Mouse (Mus musculus) liver, embryonic 13.5 days (tissue): ENCODE measurements around the gene Rasgrf2. TPM values are rescaled to one million over a fixed set of nuclear protein-coding genes. Genes with fewer than 3 reads are reported as not detected.

ENCODE experiments used
- ATAC-seq: fragments of 200-750 bp; cut with Nextera tagmentation; 2 replicates; pipeline ENCODE4 v1.8.0; 2017; ENCODE audit warnings: low read depth, mild to moderate bottlenecking, moderate number of reproducible peaks, moderate library complexity
- DNase-seq: peaks from one replicate; pipeline ENCODE4 v3.0.0; 2022
- H3K27ac ChIP-seq: fragments of 300-500 bp; sonication (generic); 2 replicates; pipeline ENCODE4 v1.5.1; 2015; ENCODE audit warnings: moderate library complexity, mild to moderate bottlenecking, inconsistent platforms
- H3K27me3 ChIP-seq: fragments of 300-500 bp; sonication (generic); 2 replicates; pipeline ENCODE4 v1.6.1; 2015; ENCODE audit warnings: mild to moderate bottlenecking, inconsistent platforms
- H3K36me3 ChIP-seq: fragments of 300-500 bp; sonication (generic); 2 replicates; pipeline ENCODE4 v1.6.1; 2015; ENCODE audit warnings: mild to moderate bottlenecking, inconsistent platforms
- H3K4me1 ChIP-seq: fragments of 300-500 bp; sonication (generic); replicated peaks from 2 replicates; pipeline ENCODE4 v1.6.1; 2015; ENCODE audit warnings: inconsistent platforms
- H3K4me2 ChIP-seq: fragments of 300-500 bp; sonication (generic); 2 replicates; pipeline ENCODE4 v1.6.1; 2015; ENCODE audit warnings: inconsistent platforms, mild to moderate bottlenecking, moderate library complexity
- H3K4me3 ChIP-seq: fragments of 300-500 bp; sonication (generic); replicated peaks from 2 replicates; pipeline ENCODE4 v1.5.1; 2015; ENCODE audit warnings: mild to moderate bottlenecking, inconsistent platforms
- H3K9ac ChIP-seq: fragments of 300-500 bp; sonication (generic); 2 replicates; pipeline ENCODE4 v1.6.1; 2015; ENCODE audit warnings: mild to moderate bottlenecking, inconsistent platforms
- H3K9me3 ChIP-seq: fragments of 300-500 bp; sonication (generic); replicated peaks from 2 replicates; pipeline ENCODE4 v1.6.1; 2016; ENCODE audit warnings: inconsistent platforms
- WGBS: fragments of 180-500 bp; shearing (Covaris S2); methylation state at CpG from one replicate; pipeline ENCODE4 v1.1.7; 2015; ENCODE audit not compliant: insufficient replicate concordance; 5-methylcytosine and 5-hydroxymethylcytosine counted together
- polyA plus RNA-seq: library from polyadenylated mRNA; unstranded; fragments of >200 nt; fragmentation: Nextera tagmentation; extraction: Ambion mirVana; gene quantifications from 2 replicates; pipeline ENCODE4 v1.2.1, GENCODE M21; 2015

The Rasgrf2 gene
- polyA plus RNA-seq, 1 experiment from 2014 or later = 0.10 TPM

DNA sequence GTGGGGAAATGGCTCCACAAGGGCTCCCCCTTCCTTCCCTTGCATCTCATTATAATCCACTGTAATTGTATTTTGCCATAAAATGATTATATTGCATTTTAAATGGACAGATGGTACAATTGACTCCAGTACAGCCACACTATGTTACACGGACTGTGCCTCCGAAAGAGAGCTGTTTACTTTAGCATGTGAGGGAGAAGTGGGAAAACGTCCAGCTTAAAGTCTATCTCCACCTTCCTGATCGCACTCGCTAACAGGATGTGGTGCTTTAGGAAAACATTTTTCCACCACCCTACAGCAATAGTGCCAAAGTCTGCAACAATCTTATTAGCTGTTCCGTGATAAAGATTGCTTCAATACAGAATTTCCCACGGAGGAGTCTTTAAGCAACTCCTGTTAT is 27.2 kb downstream of the Rasgrf2 start:
- peaks cover 7% of the 10 kb centered on the region; the same call in 1 of the 2 replicates for H3K4me1 ChIP-seq
- no peak for DNase-seq
- H3K27ac ChIP-seq = no peak overlapping the region
- no peaks in the 10 kb centered on the region for H3K36me3 ChIP-seq
- no peaks in the 10 kb centered on the region for H3K9me3 ChIP-seq
- H3K27me3 ChIP-seq = no peaks in the 10 kb centered on the region
- H3K4me2 ChIP-seq = no peak overlapping the region
- no peak for ATAC-seq
- no peak overlapping the region for H3K9ac ChIP-seq
- 45% methylated on average over 7 of the region's 7 CpGs for WGBS
- H3K4me3 ChIP-seq = no peak overlapping the region

DNA sequence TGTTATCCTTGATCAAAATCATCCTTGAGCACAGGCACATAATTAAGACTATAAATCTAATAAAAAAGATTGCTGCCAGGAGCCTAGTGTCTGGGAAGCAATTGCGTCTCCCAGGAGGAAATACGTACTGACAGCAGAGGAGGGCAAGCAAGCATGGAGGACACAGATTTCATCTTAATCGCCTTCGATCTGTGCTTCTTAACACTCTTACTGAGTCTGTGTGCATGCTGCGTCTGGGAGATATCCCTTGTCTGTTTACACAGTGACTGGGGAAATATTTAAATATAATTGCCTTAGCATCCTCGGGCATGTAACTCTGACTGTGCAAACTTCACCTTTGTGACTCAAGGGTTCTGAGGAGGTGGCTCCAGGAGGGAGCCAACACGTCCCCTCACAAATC is 33.0 kb downstream of the Rasgrf2 start:
- no peak for DNase-seq

DNA sequence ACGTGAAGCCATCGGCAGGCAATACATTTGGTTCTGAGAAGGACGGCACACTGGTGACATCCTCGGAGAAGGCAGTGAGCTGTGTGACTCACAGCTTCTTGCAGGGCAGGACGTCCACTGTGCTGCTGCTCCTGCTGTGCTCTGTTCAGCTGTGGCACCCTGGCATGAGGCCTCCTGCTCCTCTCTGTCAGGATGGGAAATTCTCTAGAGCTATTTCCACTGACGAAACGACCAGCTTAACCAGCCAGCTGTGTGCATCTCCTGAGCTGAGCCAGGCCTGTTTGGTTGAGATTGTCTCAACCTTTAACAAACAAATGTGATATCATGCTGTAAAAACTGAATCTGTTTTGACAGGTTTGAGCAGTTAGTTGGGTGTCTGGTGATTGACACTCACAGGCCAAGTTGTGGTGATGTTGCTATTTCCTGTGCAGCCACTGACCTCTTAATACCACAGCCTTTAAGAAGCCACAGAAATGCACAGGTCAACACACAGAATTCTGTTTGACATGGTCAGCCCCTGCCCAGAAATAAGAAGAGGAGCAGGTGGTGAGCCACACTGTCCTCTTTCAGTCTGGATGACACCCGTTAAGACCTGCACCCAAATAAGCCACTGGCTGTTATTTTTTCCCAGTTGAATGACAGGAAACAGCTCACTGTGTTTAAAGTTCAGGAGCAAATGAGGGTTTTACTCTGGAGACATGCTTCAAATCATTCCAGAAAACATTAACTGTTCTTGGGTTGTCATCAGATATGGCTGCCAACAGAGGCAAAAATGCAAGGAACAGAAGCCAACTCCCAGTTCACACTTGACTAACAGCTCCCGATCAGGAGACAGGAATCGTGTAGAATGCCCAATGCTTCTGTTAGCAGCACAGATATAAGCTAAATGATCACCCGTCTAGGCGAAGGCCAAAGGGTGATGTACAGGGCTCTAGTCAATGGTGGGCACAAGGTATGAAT is 36.0 kb downstream of the Rasgrf2 start:
- WGBS = 52% methylated on average over 12 of the region's 12 CpGs
- Histone ChIP-seq H3K27me3 (no peaks in the 10 kb centered on the region), H3K36me3 (no peaks in the 10 kb centered on the region), H3K27ac (no peak overlapping the region), H3K4me3 (no peak overlapping the region), H3K4me1 (no peaks in the 10 kb centered on the region), H3K4me2 (no peak overlapping the region), H3K9me3 (no peaks in the 10 kb centered on the region), H3K9ac (no peak overlapping the region)
- no peak for ATAC-seq
- DNase-seq = no peak

More for the DNA sequence above, 33.0 kb downstream of the Rasgrf2 start:
- H3K36me3 ChIP-seq = no peaks in the 10 kb centered on the region
- peaks cover 2% of the 10 kb centered on the region; the same call in 1 of the 2 replicates for H3K4me1 ChIP-seq
- H3K4me3 ChIP-seq = no peak overlapping the region
- 51% methylated on average over 7 of the region's 7 CpGs for WGBS
- H3K9ac ChIP-seq = no peak overlapping the region
- H3K27me3 ChIP-seq = no peaks in the 10 kb centered on the region
- no peak overlapping the region for H3K4me2 ChIP-seq
- no peaks in the 10 kb centered on the region for H3K9me3 ChIP-seq
- ATAC-seq = no peak
- no peak overlapping the region for H3K27ac ChIP-seq

DNA sequence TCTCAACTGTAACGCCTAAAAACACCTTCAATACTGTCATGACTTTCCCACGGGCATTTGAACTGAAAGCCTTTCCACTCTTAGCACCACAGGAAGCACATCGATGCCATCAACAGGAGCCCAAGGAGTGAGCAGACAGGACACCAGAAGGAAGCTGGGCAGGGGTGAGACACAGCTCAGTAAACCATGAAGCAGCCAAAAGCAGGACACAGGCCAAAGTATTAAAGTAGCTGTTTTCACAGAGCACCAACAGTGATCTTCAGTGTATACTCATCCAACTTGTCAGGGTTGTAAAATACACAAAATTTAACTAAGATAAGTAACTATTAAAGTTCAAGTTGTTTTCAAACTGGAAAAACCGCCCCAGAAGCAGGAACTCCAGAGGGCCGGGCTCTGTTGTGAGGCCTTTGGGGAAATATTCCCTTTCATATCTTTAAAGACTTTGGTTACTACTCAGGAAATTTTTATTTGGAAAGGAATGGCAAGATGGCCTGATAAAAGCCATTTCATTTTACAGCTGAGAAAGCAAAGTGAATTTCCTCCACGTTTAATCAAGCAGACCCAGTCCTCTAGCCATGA is 37.7 kb downstream of the Rasgrf2 start:
- ATAC-seq = no peak
- no peak overlapping the region for H3K9ac ChIP-seq
- WGBS = 66% methylated on average over 6 of the region's 6 CpGs
- no peak for DNase-seq
- H3K27me3 ChIP-seq = no peaks in the 10 kb centered on the region
- H3K27ac ChIP-seq = no peak overlapping the region
- no peak overlapping the region for H3K4me2 ChIP-seq
- H3K36me3 ChIP-seq = no peaks in the 10 kb centered on the region
- H3K4me1 ChIP-seq = no peaks in the 10 kb centered on the region
- no peak overlapping the region for H3K4me3 ChIP-seq
- H3K9me3 ChIP-seq = no peaks in the 10 kb centered on the region

DNA sequence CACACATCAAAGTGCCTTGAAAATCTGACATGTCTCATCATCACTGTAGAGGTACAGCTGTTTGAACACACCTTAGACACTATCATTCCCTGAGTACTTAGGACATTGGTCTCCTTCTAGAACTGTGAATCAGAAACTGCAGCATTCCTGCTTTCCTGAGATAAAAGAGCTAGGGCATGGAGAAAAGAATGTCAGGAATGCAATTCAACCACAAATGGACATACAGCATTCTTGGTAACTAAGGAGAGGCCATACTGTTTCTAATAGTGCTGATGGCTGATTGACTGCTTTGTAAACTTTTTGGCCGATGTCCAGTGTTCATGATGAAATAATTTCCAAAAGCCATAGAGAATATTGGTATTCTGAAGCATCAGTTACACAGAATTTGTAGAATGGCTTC is 58.3 kb downstream of the Rasgrf2 start:
- ATAC-seq (no peak), DNase-seq (no peak)
- H3K4me2 ChIP-seq = no peak overlapping the region
- WGBS = 65% methylated on average over 1 of the region's 1 CpGs
- no peaks in the 10 kb centered on the region for H3K36me3 ChIP-seq
- no peaks in the 10 kb centered on the region for H3K27me3 ChIP-seq
- H3K27ac ChIP-seq = no peak overlapping the region
- no peaks in the 10 kb centered on the region; the same call in 1 of the 2 replicates for H3K9me3 ChIP-seq
- H3K9ac ChIP-seq = no peak overlapping the region
- no peak overlapping the region for H3K4me3 ChIP-seq
- no peaks in the 10 kb centered on the region for H3K4me1 ChIP-seq

DNA sequence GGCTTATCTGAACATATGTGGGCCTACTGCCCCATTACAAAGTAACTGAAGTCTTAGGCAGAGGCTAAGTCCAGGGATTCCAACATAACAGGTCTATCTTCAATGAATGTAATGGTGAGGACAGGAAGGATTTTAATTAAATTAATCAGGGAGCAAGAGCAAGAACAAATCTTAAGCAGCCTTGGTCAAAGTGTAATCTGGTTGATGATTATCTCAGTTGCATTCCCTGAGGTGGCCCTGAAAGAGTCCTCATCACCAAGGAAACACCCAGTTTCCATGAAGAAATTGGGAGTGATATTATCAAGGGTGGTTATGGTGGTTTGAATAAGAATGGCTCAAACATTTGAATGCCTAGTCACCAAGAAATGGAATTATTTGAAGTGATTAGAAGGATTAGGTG is 62.8 kb downstream of the Rasgrf2 start:
- no peak overlapping the region for H3K9ac ChIP-seq
- H3K27me3 ChIP-seq = no peaks in the 10 kb centered on the region
- no peak overlapping the region for H3K27ac ChIP-seq
- no peak for ATAC-seq
- no peaks in the 10 kb centered on the region; the same call in 1 of the 2 replicates for H3K9me3 ChIP-seq
- H3K4me3 ChIP-seq = no peak overlapping the region
- DNase-seq = no peak
- H3K4me2 ChIP-seq = no peak overlapping the region
- H3K36me3 ChIP-seq = no peaks in the 10 kb centered on the region
- H3K4me1 ChIP-seq = no peaks in the 10 kb centered on the region

DNA sequence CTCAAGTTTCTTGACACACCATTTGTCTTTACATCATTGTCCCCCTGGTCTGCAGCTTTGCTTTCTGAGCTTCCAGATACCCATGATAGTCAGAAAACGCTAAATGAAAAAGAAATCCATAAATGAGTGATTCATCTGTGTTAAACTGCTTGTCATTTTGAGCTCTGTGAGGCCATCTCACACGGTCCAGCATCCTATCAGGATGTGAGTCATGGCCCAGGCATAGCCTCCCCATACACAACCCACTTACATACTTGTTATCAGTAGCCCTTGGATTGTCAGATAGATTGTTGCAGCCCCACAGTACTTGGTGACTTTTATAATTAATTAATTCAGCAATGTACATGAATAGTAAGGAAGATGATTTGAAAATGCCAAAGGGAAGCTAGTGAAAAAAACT is 63.6 kb downstream of the Rasgrf2 start:
- DNase-seq (no peak), ATAC-seq (no peak)
- Histone ChIP-seq H3K36me3 (no peaks in the 10 kb centered on the region), H3K4me2 (no peak overlapping the region), H3K4me3 (no peak overlapping the region), H3K9ac (no peak overlapping the region), H3K27ac (no peak overlapping the region), H3K4me1 (no peaks in the 10 kb centered on the region), H3K27me3 (no peaks in the 10 kb centered on the region), H3K9me3 (no peaks in the 10 kb centered on the region; the same call in 1 of the 2 replicates)
- WGBS = 50% methylated on average over 2 of the region's 2 CpGs

DNA sequence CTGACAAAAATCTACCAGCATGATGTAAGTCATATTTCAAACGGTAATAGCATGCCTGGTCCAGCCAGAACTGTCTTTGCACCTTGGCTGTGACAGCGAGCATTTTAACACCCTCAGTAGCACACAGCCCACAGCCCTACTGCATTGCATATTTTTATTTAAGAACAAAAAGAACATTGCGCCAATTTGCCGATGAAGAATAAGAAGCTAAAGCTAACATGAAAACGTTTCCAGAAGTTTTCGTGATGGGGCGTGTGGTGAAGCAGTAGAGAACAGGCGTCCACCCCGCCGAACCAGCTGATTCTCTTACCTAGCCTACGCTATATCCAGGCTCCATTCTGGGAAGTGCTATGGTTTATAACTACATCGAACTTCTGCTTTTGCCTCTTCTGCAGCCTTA is 77.7 kb downstream of the Rasgrf2 start:
- H3K9ac ChIP-seq = no peak overlapping the region
- no peak overlapping the region for H3K4me2 ChIP-seq
- no peaks in the 10 kb centered on the region for H3K27me3 ChIP-seq
- H3K36me3 ChIP-seq = no peaks in the 10 kb centered on the region
- H3K27ac ChIP-seq = no peak overlapping the region
- DNase-seq (no peak), ATAC-seq (no peak)
- WGBS = 79% methylated on average over 12 of the region's 12 CpGs
- no peaks in the 10 kb centered on the region for H3K4me1 ChIP-seq
- H3K4me3 ChIP-seq = no peak overlapping the region
- no peaks in the 10 kb centered on the region for H3K9me3 ChIP-seq

DNA sequence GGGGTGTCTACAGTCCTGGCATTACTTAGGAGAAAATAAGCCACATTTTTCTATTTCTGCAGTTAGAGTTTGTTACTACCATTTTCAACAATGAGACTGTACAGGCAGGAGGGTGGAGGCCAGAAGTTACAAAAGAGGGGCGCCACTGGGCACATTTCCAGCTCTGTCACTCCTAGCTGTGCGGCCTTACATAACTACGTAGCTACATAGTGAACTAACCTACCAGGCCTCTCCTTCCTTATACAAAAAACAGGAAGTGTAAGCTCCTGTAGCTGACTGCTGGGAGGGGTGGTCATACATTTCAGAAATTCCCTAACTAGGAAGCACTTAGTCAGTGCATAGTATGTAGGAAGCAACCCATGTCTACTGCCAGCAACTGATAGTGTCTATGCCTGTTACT is 78.5 kb downstream of the Rasgrf2 start:
- H3K9ac ChIP-seq = no peak overlapping the region
- H3K27ac ChIP-seq = no peak overlapping the region
- no peak for DNase-seq
- H3K4me3 ChIP-seq = no peak overlapping the region
- no peak overlapping the region for H3K4me2 ChIP-seq
- H3K4me1 ChIP-seq = no peaks in the 10 kb centered on the region
- WGBS = 66% methylated on average over 3 of the region's 3 CpGs
- no peaks in the 10 kb centered on the region for H3K27me3 ChIP-seq
- H3K36me3 ChIP-seq = no peaks in the 10 kb centered on the region
- H3K9me3 ChIP-seq = no peaks in the 10 kb centered on the region
- no peak for ATAC-seq

DNA sequence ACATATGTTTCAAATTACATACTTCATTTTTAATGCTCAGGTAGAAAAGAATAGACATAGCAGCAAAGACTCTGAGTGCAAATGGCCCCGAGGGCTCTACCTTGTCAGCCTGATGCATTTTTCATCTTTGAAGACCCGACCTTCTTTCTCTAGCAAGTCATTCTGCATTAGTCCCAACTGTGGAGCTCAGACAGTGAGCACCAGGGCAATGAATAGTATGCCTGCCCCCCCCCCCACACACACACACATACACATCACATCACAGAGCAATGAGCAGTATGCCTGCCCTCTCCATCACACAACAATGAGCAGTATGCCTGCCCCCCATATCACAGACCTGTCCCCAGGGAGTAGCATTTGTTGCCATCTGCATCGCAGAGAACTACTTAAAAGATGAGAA is 80.2 kb downstream of the Rasgrf2 start:
- H3K36me3 ChIP-seq = no peaks in the 10 kb centered on the region
- H3K9ac ChIP-seq = no peak overlapping the region
- no peaks in the 10 kb centered on the region for H3K4me1 ChIP-seq
- no peak overlapping the region for H3K4me3 ChIP-seq
- no peak overlapping the region for H3K27ac ChIP-seq
- WGBS = 55% methylated on average over 3 of the region's 3 CpGs
- DNase-seq (no peak), ATAC-seq (no peak)
- no peak overlapping the region for H3K4me2 ChIP-seq
- no peaks in the 10 kb centered on the region for H3K9me3 ChIP-seq
- H3K27me3 ChIP-seq = no peaks in the 10 kb centered on the region

DNA sequence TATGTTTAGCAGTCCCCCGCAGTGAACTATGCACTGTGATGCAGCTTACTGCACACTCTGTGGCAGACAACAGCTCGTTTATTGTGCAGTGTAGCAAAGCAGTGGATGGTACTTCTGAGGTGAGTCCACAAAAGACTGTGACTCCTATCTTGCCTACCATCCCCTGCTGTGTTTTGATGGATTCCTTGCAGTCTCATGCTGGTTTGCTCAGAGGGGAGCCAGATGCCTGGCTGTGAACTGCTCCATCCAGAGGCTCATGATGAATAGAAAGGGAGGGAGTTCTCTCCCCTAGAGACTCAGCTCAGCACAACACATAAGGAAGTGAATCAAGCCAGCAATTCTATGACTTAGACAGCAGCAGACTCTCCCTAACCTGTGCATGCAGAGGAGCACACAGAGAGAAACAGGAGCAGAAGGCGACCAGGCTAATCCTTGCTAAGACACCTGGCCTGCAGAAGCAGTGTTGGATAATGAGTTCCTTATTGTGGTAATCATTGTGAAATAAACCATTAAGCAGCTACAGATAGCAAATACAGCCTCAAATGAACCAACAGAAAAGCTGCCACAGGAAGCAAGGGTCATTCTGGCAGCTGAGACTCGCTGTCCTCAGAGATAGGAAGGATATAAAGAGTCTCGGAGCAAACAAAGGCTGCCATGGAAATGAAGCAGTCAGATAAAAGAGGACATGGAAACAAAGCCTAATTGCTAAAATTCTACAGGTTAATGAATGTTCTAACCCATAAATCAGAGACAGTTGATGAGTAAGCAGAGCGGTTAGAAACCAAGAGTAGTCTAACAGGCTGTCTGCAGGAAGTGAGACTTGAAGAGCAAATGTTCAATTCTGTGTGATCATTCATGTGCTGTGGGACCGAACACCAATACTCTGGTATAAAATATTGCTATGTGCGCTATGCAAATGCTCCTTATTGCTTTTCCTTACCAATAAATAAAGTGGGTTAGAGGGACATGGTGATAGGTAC is 89.6 kb downstream of the Rasgrf2 start:
- H3K4me3 ChIP-seq = no peak overlapping the region
- DNase-seq = no peak
- no peaks in the 10 kb centered on the region for H3K36me3 ChIP-seq
- H3K4me1 ChIP-seq = no peaks in the 10 kb centered on the region
- no peak overlapping the region for H3K9ac ChIP-seq
- H3K4me2 ChIP-seq = no peak overlapping the region
- no peaks in the 10 kb centered on the region for H3K27me3 ChIP-seq
- no peaks in the 10 kb centered on the region for H3K9me3 ChIP-seq
- no peak for ATAC-seq
- H3K27ac ChIP-seq = no peak overlapping the region
- WGBS = 44% methylated on average over 8 of the region's 8 CpGs
